Mouse (Mus musculus): ENCODE measurements around the gene Nup85. TPM values are rescaled to one million over a fixed set of nuclear protein-coding genes. Genes with fewer than 3 reads are reported as not detected.
"Not testable (repeated sequence)": the region's sequence is repeated elsewhere in the genome, so short reads cannot be mapped to it uniquely, and the experiment has no call there.

The Nup85 gene
- total RNA-seq (2015) (131 and 149 TPM in 2 replicates), total RNA-seq (2017) (131 and 147 TPM in 2 replicates)

DNA sequence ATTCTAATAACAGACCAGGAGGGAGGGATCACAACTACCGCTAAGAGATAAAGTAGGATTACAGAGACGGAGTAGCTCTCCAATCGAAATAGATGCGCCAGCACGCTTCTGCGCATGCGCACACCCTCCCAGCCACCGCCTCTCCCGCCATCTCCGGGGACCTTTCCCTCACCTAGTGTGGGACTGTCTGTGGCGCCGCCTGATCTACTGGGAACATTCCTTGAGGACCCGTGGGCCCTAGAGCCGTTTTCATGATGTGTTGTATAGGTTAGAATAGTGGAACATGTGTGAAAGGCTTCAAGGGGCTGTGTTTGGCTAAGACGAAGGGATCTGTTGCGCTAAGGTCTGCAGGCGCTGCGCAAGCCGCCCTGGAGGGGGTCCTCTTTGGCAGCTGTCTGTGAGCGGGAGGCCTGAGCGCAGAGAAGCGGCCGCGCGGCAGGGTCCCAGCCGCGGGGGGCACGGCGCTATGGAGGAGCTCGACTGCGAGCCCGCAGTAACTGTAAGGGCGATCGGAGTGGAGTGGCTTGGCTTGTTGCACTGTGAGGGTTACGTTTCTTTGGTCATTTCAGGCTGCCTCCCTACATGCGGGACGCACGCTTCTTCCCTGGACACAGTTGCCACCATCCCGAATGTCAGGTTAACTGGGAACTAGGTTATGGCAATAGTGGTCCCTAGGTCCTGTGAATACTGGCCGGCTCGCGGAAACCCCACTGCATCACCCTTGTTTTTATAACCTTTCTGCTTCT is at the start of gene Nup85:
Gene Nup85 (plus strand): TSS at position 371 of the 746 bp plus-strand sequence.
- ATAC-seq (replicated peaks; ENCODE audit: poor library complexity) = peak; percentile 95

DNA sequence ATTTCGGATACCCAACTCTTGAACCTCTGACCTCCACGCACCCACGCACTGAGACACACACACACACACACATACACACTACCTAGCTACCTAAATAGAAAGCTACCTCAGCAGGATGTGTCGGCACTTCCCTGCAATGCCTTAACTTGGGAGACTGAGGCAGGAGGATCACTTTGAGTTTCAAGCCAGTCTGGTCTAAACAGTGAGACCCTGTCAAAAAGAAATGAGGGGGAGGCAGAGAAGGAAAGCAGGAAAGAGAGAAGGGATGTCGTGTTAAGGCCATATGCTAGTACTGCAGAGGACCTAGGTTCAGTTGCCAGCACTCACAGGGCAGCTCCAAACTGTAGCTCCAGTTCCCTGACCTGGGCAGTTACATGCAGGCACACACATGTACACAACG is 49.2 kb upstream of the Nup85 start:
- ATAC-seq (replicated peaks; ENCODE audit: poor library complexity) = no peak

DNA sequence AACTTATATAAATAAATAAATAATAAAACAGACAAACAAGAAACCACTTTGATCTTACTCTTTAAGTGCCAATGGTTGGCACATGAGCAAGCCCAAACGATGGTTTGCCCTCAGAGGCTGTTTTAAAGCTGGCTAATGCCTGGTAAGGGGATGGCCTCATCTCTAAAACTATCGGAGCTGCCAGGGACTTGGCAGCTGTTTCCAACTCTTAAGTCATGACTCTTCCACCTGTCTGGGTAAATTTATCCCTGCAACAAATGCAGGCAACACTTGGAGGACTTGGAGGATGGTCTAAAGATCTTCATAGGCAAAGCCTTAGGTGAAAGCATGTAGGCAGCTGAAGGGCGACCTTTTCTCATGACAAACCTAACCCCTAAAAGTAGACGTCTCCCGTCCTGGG is 47.3 kb upstream of the Nup85 start:
- no peak for ATAC-seq (replicated peaks; ENCODE audit: poor library complexity)

DNA sequence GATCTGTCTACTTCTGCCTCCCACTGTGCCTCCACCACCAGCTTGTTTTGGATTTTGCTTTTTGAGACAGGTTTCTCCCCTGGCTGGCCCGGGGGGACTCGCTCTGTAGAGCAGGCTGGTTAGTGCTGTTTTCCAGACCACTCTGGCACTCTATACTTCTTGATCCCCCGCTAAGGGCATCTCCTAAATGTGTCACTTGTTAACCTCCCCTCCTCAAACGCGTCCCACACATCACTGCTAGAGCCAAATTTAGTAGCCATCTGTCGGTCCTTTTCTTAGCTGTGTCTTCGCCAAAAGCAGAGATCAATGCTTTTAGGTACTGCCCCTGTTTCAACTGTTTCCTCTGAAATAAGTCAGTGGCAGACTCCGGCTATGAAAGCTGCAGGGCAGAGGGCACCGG is 45.5 kb upstream of the Nup85 start:
- ATAC-seq (replicated peaks; ENCODE audit: poor library complexity) = no peak

DNA sequence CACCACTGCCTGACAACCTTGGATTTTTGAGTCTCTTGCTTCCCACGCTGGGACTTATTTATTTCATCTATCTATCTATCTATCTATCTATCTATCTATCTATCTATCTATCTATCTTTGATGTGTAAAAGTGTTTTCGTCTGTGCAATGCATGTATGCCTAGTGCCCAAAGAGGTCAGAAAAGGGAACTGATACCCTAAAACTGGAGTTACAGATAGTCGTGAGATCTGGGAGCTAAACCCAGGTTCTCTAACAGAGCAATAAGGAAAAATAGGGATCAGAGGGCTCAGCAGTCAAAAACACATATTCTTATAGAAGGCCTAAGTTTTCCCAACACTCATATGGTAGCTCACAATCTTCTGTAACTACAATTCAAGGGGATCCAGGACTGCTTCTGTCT is 44.7 kb upstream of the Nup85 start:
- no peak for ATAC-seq (replicated peaks; ENCODE audit: poor library complexity)

DNA sequence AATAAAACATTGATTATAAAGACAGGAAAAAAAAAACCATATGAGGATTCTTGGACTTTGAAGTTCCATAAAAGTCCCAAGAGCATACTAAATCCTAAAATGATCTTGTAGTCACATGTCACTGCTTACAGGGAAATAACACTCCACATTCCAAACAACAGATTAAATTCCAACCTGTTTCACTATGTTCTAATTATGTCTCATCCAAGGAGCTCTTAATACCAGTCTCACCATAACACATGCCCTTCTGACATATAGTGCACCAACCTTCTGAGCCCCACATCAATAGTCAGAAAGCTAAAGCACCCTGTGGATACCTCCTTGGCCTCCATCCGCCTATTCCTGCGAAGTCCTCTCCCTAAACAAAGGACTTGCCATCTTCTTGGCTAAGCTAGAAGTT is 44.0 kb upstream of the Nup85 start:
- no peak for ATAC-seq (replicated peaks; ENCODE audit: poor library complexity)

DNA sequence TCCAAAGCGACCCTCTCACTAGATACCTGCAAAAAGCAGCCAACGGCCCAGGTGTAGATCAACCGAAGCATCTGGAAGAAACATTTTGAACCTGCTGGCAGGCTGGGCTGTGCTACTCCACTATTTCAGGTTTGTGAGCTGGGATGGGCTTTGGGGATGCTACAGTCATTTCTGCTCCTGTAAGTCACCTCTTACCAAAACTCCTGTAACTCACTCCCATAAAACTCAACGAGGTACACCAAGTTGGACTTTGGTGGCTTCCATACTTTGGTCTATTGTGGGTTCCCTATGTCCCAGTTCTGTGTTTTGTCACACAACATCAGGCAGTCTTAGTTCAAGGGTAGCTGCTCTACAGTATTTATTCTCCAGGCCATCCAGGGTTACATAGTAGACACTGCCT is 43.2 kb upstream of the Nup85 start:
- ATAC-seq (replicated peaks; ENCODE audit: poor library complexity) = no peak

DNA sequence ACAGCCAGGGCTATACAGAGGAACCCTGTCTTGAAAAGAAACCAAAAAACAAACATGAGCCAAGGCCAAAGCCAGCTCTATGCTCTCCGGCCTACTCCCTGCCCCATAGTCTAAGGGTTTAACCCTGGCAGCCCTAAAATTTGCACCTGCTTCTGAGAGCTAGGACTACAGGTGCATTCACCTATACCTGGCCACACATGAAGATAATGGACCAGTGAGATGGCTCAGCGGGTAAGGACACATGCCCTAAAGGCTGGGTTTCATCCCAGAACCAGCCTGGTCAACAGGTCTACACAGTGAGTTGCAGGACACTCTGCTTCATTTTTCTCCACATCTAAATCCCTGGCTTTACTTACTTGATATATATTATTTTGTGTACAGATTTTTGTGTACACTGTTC is 42.0 kb upstream of the Nup85 start:
- no peak for ATAC-seq (replicated peaks; ENCODE audit: poor library complexity)

DNA sequence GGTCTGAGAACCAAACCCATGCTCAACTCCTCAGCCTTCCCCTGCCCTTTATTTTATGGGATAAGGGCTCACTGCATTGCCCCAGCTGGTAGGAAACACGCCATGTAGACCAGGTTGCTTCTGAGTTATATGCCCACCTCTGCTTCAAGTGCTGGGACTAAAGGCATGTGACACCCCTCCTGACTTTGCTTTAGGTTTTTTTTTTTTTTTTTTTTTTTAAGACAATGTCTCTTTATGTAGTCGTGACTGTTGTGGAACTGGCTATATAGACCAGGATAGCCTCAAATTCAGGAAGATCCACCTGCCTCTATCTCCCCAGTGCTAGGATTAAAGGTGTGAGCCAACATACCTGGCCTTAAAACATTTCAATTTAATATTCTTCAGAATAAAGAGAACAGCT is 41.5 kb upstream of the Nup85 start:
- ATAC-seq (replicated peaks; ENCODE audit: poor library complexity) = no peak

DNA sequence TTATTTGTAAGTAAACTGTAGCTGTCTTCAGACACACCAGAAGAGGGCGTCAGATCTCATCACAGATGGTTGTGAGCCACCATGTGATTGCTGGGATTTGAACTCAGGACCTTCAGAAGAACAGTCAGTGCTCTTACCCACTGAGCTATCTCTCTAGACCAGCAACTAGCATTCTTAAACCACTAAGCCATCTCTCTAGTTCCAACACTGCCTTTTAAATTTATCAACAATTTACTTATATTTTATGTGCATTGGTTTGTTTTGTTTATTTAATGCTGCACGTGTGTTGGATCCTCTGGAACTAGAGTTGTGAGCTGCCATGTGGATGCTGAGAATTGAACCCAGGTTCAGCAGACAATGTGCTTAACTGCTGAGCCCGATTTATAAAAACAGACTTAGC is 37.8 kb upstream of the Nup85 start:
- ATAC-seq (replicated peaks; ENCODE audit: poor library complexity) = not testable (repeated sequence)

DNA sequence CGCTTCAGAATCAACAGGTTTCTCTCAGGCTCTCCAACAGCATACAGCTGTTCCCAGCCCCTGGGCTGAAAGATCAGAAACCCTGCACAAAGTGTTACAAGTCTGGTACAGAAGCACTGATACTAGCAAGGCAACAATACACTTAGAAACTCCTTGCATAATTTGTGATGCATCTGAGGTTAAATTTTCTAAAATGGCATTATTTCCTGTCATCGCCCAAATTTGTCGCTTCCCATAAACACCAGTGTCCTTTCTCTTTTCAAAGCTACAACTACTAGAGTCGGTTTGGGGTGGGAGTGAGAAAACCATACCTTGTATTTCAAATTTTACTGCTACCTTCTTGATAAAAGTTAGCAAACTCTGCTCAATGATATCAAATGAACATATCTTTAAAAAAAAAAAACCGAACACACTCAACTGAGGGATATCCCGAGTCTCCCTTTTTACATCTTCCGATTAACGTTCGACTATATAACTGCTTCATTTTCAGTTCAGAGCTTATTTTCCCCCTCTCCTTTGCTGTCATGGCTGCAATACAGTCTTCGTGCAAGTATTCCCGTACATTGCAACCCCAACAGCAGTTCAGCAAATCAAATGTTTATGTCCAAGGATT is 29.4 kb upstream of the Nup85 start:
- ATAC-seq (replicated peaks; ENCODE audit: poor library complexity) = no peak

DNA sequence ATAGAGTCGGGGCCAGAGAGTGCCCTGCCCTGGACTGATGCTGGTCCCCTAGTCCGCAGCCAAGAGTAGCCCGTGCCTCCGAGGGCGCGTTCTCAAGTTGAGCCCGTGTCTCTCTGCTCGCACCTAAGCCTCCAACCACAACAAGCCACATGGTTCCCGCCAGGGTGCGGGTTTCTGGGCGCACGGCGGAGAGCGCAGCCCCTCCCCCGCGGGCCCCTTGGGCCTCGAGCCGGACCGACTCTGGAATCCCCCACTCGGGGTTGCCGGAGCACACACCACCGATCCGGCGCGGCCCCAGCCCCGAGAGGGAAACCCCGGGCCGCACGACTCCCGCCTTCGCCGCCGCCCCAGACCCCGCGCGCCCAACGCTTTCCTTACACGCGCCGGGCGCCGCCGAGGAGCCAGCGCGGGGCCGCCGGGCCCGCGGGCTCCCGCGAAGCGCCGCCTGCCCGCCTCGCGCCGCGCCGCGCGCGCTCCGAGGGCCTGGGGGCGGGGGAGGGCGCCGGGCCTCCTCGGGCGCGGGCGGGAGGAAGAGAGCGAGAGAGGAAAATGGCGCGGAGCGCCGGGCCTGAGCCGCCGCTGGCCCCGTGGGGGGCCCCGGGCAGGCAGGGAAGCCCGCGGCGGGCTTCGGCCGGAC is 28.7 kb upstream of the Nup85 start:
- peak; percentile 25 for ATAC-seq (replicated peaks; ENCODE audit: poor library complexity)

DNA sequence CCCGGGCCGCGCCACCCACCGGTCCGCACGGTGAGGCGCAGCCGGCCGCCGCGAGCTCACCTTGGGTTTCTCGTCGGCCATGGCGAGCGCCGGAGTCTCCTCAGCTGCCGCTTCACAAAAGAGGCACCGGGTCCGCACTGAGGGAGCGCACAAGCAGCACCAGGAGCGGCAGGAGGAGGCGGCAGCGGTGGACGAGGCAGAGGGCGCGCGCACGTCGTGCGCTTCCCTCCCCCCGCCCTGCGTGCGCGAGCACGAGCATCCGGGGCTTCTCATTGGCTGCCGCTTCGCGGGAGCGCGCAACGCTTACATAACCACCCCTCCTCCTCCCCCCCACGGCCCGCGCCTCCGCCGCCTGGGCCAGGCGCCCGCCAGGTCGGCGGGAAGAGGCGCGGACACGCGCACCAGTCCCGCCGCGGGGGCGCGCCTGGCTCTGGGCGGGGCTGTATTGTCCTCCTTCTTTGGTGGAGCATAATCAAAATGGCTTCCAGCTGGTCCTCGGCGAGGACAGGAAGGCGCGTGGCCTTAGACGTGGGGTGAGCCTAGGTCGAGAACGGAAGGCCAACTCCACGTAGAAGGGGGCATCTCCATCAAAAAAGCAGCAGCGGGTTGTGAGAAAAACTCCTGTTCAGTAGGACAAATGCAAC is 28.1 kb upstream of the Nup85 start, which contains the start of gene Sumo2:
Gene Sumo2 (minus strand): TSS at position 239 of the 644 bp plus-strand sequence.
- peak; percentile 96 for ATAC-seq (replicated peaks; ENCODE audit: poor library complexity)

DNA sequence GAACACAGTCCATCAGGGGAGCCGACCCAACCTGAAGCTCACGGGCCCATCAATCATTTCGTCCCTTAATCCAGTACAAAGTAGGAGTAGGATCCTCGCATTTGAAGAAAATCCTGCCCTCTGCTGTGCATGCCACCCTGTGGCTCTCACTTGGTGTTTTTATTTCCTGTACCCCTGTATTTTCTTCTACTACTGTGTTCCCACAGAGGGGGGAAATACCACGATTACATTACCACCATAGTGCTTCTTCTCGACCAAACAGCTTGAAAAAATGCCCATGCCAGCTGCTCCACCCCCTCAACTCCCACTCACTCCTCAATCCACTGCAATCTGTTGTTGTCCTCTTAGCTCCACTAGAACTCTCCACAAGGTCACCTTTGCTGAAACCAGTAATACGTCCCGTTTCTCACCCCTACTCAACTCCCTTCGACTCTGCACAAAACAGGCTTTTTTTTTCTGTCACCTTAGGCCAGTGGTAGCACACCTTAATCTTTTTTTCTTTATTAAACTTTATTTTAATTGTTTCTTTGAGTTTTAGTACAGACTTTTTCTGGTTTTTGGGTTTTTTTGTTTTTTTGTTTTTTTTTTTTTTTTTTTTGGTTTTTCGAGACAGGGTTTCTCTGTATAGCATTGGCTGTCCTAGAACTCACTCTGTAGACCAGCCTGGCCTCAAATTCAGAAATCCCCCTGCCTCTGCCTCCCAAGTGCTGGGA is 27.2 kb upstream of the Nup85 start:
- ATAC-seq (replicated peaks; ENCODE audit: poor library complexity) = no peak

DNA sequence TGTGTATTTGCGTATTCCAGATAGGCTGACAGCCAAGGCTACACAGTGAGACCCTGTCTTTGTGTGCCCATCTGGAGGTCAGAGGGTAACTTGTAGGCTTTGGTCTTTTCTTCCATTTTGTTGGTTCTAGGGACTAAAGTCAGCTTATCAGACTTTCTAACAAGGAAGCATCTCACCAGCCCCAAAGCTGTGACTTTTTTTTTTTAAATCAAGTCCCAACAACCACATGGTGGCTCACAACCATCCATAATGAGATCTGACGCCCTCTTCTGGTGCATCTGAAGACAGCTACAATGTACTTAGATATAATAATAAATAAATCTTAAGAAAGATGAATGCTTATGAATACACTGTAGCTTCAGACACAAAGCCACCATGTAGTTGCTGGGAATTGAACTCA is 26.2 kb upstream of the Nup85 start:
- peak; percentile 15; the same call in 1 of the 2 replicates for ATAC-seq (replicated peaks; ENCODE audit: poor library complexity)

DNA sequence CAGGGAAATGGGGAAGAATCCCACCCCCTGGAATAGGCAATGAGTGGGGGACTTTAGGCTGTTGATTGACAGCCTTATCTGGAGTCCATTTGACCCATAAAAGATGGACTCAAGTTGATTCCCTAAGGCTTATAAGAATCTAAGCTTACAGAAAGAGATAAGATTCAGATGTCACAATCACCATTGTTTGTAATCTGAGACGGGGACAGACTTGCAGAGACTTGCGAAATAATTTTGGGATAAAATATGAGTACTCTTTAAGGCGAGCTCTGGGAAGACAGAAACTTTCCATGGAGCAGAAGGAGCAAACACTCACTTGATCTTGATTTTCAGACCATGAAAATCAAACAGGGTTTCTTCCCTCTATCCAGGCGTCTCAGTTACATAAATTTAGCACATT is 20.7 kb upstream of the Nup85 start:
- ATAC-seq (replicated peaks; ENCODE audit: poor library complexity) = no peak

DNA sequence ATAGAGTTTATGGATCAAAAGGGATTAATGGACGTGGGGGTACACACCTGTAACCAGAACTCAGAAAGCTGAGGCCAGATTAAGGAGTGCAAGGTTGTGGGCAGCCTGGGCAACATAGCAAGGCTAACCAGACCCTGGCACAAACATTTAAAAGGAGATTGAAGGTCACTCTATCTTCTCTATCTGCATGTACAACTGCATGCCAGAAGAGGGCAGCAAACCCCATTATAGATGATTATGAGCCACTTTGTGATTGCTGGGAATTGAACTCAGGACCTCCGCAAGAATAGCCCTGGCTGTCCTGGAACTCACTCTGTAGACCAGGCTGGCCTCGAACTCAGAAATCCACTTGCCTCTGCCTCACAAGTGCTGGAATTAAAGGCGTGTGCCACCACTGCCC is 11.5 kb upstream of the Nup85 start:
- peak; percentile 54; the same call in 1 of the 2 replicates for ATAC-seq (replicated peaks; ENCODE audit: poor library complexity)

DNA sequence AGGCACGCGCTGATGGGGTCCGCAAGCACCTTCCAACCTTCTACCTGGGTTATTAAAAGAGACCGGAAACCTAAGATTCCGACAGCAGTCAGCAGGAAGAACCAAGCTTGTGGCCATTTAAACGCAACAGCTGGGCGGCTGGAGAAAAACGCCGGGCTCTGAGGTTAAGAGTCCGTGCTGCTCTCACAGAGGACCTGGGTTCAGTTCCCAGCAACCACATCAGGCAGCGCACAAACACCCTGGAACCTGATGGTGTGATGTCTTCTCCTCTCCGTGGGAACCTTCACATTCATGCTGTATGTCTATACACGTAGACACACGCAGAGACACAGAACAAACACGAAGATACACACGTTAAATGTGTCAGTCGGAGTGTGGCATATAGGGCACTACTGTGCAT is 8.5 kb upstream of the Nup85 start:
- ATAC-seq (replicated peaks; ENCODE audit: poor library complexity) = no peak

DNA sequence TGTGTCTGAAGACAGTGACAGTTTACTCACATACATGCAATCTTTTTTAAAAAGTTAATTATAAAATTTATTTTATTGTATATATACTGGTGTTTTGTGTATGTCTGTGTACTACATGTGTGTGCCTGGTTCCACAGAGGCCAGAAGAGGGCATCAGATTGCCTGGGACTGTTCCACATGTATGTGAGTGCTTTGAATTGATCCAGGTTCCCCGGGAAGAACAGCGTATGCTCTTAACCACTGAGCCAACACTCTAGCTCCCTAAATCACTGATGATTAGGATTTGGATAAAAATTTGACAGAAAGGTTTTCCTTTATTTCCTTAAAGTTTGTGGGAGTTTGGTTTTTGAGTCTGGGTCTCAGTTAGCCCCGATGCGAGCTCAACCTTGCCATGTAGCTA is 828 bp upstream of the Nup85 start:
- peak; percentile 53 for ATAC-seq (replicated peaks; ENCODE audit: poor library complexity)

DNA sequence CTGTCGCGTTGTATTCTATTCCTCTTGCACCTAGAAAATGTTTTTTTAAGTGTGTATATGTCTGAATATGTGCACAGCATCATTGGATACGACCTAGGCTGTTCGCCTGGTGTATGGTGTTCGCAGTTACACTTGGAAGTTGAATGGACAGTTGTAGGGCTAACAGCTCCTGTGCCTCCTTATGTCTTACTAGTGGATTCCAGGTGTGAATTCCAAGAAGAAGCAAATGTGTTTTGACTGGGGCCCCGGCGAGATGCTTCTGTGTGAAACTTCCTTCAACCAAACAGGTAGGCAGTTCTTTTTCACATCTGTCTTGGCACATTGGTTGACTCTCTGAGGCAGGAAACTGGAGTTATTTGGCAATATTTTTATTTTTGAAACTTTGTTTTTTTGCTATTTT is 727 bp downstream of the Nup85 start:
- ATAC-seq (replicated peaks; ENCODE audit: poor library complexity) = no peak

DNA sequence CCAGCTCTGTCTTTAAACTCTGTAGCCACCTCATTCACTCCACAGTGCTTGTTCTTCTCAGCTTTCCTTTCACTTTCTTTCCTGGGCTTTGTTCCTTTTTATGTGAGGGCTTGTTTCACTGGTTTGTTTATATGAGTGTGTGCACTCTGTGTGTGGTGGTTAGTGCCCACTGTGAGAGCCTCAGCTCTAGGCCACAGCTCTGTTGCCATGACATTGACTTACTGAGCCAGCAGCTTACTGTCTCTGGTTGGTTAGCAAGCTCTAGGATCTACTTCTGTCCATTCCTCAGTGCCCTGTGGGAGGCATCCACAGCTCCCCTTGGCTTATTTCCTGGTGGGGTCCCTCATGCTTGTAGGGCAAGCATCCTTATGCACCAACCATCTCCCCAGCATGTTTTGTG is 14.8 kb downstream of the Nup85 start:
- ATAC-seq (replicated peaks; ENCODE audit: poor library complexity) = no peak

Data from megakaryocyte progenitor cell, adult 5-6 weeks (primary cell).